Mouse (Mus musculus) urinary bladder, adult 18-20 months (tissue): ENCODE results near the gene Klf16.

Experiments
- DNase-seq, 2 experiments: peaks; one replicate each; pipeline ENCODE4 v3.0.0; 2022; ENCODE audit warnings: low spot score in 2 of 2, mixed read lengths in 2 of 2

Klf16 gene

GRCm38 (mm10) chr10:80543873-80544272, 33.2 kb downstream of the Klf16 start:
- DNase-seq = no peak

- no peak for DNase-seq
These were observed 37.6 kb downstream of the Klf16 start for GRCm38 (mm10) chr10:80539493-80539892.

DNA sequence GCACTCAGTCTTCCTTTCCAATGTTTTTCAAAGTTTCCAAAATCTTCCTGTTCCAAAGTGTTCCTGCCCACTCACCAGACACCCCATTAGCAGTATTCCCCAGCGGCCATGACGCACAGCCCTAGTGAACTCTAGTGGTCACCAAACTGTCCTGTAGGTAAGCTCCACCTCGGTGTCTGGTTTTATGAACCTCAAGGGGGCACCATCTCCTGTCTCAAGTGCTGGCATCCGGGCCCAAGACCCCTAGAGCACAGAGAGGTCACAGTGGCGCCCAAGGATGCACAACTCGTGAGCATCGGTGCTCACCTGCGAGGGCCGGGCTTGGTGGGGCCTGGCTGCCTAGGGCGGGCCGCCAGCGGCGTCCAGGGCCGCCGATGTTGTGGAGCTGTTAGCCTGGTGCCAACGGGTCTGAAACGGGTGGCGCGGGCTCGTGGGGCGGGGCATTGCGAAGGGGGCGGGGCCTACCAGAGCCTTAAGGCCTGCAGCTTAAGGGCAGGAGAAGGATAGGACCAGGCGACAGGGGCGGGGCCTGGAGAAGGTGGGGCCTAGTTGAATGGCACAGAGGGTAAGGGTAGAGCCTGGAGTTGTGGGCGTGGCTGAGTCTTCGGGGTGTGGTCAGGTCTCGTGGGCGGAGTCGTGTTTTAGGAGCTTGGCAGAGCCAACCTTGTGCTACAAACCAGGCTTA, 38.3 kb downstream of the Klf16 start, which contains the start of gene Atp8b3:
TSS of gene Atp8b3 (minus strand) at position 415 of the 685 bp plus-strand sequence.
- DNase-seq = peak; percentile 39 to 57

GRCm38 (mm10) chr10:80538180-80538579, 38.9 kb downstream of the Klf16 start:
- DNase-seq = no peak

- DNase-seq = no peak
These were observed 41.4 kb downstream of the Klf16 start for GRCm38 (mm10) chr10:80535711-80536110.

DNA sequence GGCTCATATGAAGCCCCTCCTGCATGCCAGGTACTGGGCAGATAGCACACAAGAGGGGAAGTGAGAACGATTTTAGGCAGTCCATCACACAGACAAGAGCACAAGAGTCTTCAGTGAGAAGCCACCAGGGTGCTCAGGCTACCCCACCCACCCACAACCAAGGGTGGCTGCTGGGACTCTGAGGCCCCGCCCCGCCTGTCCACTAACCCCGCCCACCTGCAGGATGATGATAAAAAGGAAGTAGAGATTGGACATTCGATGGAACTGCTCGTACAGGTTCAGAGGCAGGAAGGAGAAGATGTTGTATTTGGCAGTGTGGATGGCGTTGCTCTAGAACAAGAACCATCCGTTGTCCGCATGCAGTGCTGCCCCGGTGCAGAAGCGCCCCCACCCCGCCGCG, 42.0 kb downstream of the Klf16 start:
- no peak for DNase-seq

GRCm38 (mm10) chr10:80533704-80534103, 43.4 kb downstream of the Klf16 start:
- no peak for DNase-seq

GRCm38 (mm10) chr10:80532783-80533182, 44.3 kb downstream of the Klf16 start:
- DNase-seq = no peak

DNA sequence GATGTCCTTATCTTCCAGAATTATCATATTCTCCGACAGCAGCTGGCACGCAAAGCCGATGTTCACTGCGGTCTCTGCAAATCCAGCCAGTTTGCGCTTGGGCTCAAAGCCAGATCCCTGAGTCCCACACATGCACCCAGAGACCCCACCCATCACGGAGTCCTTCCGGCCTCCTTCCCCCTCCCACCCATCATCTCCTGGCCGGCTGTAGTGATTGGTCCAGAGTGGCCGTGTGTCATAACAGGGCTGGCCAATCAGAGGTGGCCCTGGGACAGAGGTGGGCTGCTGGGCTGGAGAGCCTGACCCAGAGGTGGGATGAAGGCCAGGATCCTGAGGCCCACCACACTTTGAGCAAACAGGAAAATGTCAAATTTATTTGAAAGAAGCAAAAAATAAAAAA, 50.9 kb downstream of the Klf16 start:
- no peak for DNase-seq

GRCm38 (mm10) chr10:80523299-80523698, 53.8 kb downstream of the Klf16 start:
- DNase-seq = no peak

GRCm38 (mm10) chr10:80519287-80519686, 57.8 kb downstream of the Klf16 start:
- no peak for DNase-seq
